Mouse (Mus musculus) megakaryocyte, embryonic 14.5 days (primary cell): ENCODE measurements around the gene Ypel2. TPM values are rescaled to one million over a fixed set of nuclear protein-coding genes. Genes with fewer than 3 reads are reported as not detected.

Experiments used
- H3K27me3 ChIP-seq: replicated peaks from 2 replicates; pipeline ENCODE3; 2012; ENCODE audit warnings: inconsistent platforms
- H3K36me3 ChIP-seq: replicated peaks from 2 replicates; pipeline ENCODE3; 2012; ENCODE audit warnings: low read length, inconsistent platforms, mixed read lengths
- H3K4me1 ChIP-seq: 2 replicates; pipeline ENCODE4 v1.6.1; 2012; ENCODE audit warnings: inconsistent platforms
- H3K4me3 ChIP-seq: replicated peaks from 2 replicates; pipeline ENCODE3; 2012; ENCODE audit warnings: moderate library complexity, mild to moderate bottlenecking, inconsistent platforms
- H3K9me3 ChIP-seq: 2 replicates; pipeline ENCODE4 v1.6.1; 2012; ENCODE audit warnings: inconsistent platforms
- FLI1 ChIP-seq: IDR thresholded peaks from 2 replicates; pipeline ENCODE4 v1.6.1; 2012; ENCODE audit warnings: low read length, inconsistent platforms, mixed read lengths
- GATA1 ChIP-seq: IDR thresholded peaks from 3 replicates; pipeline ENCODE4 v1.6.1; 2012; ENCODE audit warnings: mixed read lengths, low read length, inconsistent platforms, borderline replicate concordance
- polyA plus RNA-seq: library from polyadenylated mRNA; stranded (reverse); fragments of >175 nt; gene quantifications from 2 replicates; pipeline ENCODE4 v1.2.3, GENCODE M21; 2012; ENCODE audit warnings: low replicate concordance; ENCODE audit not compliant: insufficient read depth

Ypel2 gene
- polyA plus RNA-seq, 1 experiment = 1.7 TPM

- no peaks in the 10 kb centered on the region for H3K36me3 ChIP-seq
- no peaks in the 10 kb centered on the region for H3K9me3 ChIP-seq
- no peak overlapping the region for H3K4me3 ChIP-seq
- no peaks in the 10 kb centered on the region; the same call in 1 of the 2 replicates for H3K4me1 ChIP-seq
- TF ChIP-seq GATA1 (no peak), FLI1 (no peak)
- peaks cover 42% of the 10 kb centered on the region for H3K27me3 ChIP-seq
These were observed 41.8 kb downstream of the Ypel2 start for GRCm38 (mm10) chr11:86951672-86952071.

- H3K4me3 ChIP-seq = no peak overlapping the region
These were observed 43.0 kb downstream of the Ypel2 start for GRCm38 (mm10) chr11:86950491-86950890.

GRCm38 (mm10) chr11:86949951-86950441, 43.5 kb downstream of the Ypel2 start:
- Histone ChIP-seq H3K4me3 (no peak overlapping the region), H3K4me1 (no peaks in the 10 kb centered on the region; the same call in 1 of the 2 replicates), H3K9me3 (no peaks in the 10 kb centered on the region), H3K27me3 (peaks cover 44% of the 10 kb centered on the region), H3K36me3 (peaks cover 2% of the 10 kb centered on the region)
- no peak for TF ChIP-seq FLI1
- TF ChIP-seq GATA1 = no peak

More at GRCm38 (mm10) chr11:86950491-86950890, 43.0 kb downstream of the Ypel2 start:
- Histone ChIP-seq H3K4me1 (no peaks in the 10 kb centered on the region; the same call in 1 of the 2 replicates), H3K27me3 (peaks cover 42% of the 10 kb centered on the region), H3K36me3 (no peaks in the 10 kb centered on the region), H3K9me3 (no peaks in the 10 kb centered on the region)
- no peak for TF ChIP-seq FLI1
- TF ChIP-seq GATA1 = no peak

GRCm38 (mm10) chr11:86946644-86947195, 46.8 kb downstream of the Ypel2 start:
- no peak overlapping the region for H3K4me3 ChIP-seq
- TF ChIP-seq GATA1 (no peak), FLI1 (no peak)
- H3K9me3 ChIP-seq = no peaks in the 10 kb centered on the region
- peaks cover 2% of the 10 kb centered on the region; the same call in 1 of the 2 replicates for H3K4me1 ChIP-seq
- H3K27me3 ChIP-seq = peaks cover 43% of the 10 kb centered on the region
- peaks cover 11% of the 10 kb centered on the region for H3K36me3 ChIP-seq

- Histone ChIP-seq H3K4me1 (peaks cover 7% of the 10 kb centered on the region), H3K27me3 (peaks cover 41% of the 10 kb centered on the region)
These were observed 47.6 kb downstream of the Ypel2 start for GRCm38 (mm10) chr11:86945933-86946332.

GRCm38 (mm10) chr11:86945058-86945457, 48.4 kb downstream of the Ypel2 start:
- TF ChIP-seq GATA1 (no peak), FLI1 (no peak)
- H3K4me3 ChIP-seq = no peak overlapping the region
- H3K27me3 ChIP-seq = peaks cover 43% of the 10 kb centered on the region
- peaks cover 19% of the 10 kb centered on the region for H3K36me3 ChIP-seq
- peaks cover 10% of the 10 kb centered on the region for H3K4me1 ChIP-seq
- H3K9me3 ChIP-seq = no peaks in the 10 kb centered on the region

More at GRCm38 (mm10) chr11:86945933-86946332, 47.6 kb downstream of the Ypel2 start:
- no peaks in the 10 kb centered on the region for H3K9me3 ChIP-seq
- H3K36me3 ChIP-seq = peaks cover 11% of the 10 kb centered on the region
- H3K4me3 ChIP-seq = no peak overlapping the region
- TF ChIP-seq GATA1 (no peak), FLI1 (no peak)

GRCm38 (mm10) chr11:86944539-86944938, 49.0 kb downstream of the Ypel2 start:
- H3K36me3 ChIP-seq = peaks cover 19% of the 10 kb centered on the region
- no peak overlapping the region for H3K4me3 ChIP-seq
- H3K27me3 ChIP-seq = peaks cover 42% of the 10 kb centered on the region
- no peak for TF ChIP-seq GATA1
- no peak for TF ChIP-seq FLI1
- peaks cover 10% of the 10 kb centered on the region for H3K4me1 ChIP-seq
- no peaks in the 10 kb centered on the region for H3K9me3 ChIP-seq

GRCm38 (mm10) chr11:86941904-86942303, 51.6 kb downstream of the Ypel2 start:
- Histone ChIP-seq H3K4me1 (peaks cover 14% of the 10 kb centered on the region), H3K27me3 (peaks cover 49% of the 10 kb centered on the region), H3K9me3 (no peaks in the 10 kb centered on the region), H3K4me3 (no peak overlapping the region), H3K36me3 (peaks cover 19% of the 10 kb centered on the region)
- TF ChIP-seq GATA1 = no peak
- TF ChIP-seq FLI1 = no peak

GRCm38 (mm10) chr11:86939503-86939902, 54.0 kb downstream of the Ypel2 start:
- H3K27me3 ChIP-seq = peaks cover 34% of the 10 kb centered on the region
- TF ChIP-seq GATA1 (no peak), FLI1 (no peak)
- H3K36me3 ChIP-seq = peaks cover 14% of the 10 kb centered on the region

GRCm38 (mm10) chr11:86938551-86938950, 55.0 kb downstream of the Ypel2 start:
- Histone ChIP-seq H3K9me3 (no peaks in the 10 kb centered on the region), H3K4me1 (peaks cover 23% of the 10 kb centered on the region), H3K36me3 (peaks cover 8% of the 10 kb centered on the region), H3K4me3 (no peak overlapping the region), H3K27me3 (peaks cover 26% of the 10 kb centered on the region)
- TF ChIP-seq FLI1 = no peak
- TF ChIP-seq GATA1 = no peak

More at GRCm38 (mm10) chr11:86939503-86939902, 54.0 kb downstream of the Ypel2 start:
- Histone ChIP-seq H3K9me3 (no peaks in the 10 kb centered on the region), H3K4me3 (no peak overlapping the region), H3K4me1 (peaks cover 23% of the 10 kb centered on the region)

GRCm38 (mm10) chr11:86938108-86938507, 55.4 kb downstream of the Ypel2 start:
- H3K9me3 ChIP-seq = no peaks in the 10 kb centered on the region
- TF ChIP-seq GATA1 (no peak), FLI1 (no peak)

More at GRCm38 (mm10) chr11:86938108-86938507, 55.4 kb downstream of the Ypel2 start:
- H3K27me3 ChIP-seq = peaks cover 27% of the 10 kb centered on the region
- peaks cover 23% of the 10 kb centered on the region for H3K4me1 ChIP-seq
- peaks cover 8% of the 10 kb centered on the region for H3K36me3 ChIP-seq
- H3K4me3 ChIP-seq = no peak overlapping the region
